Mouse (Mus musculus) myocyte (in vitro differentiated cells): ENCODE measurements at regions not wholly inside any gene's neighbourhood (a gene's known extent, or its start where the extent isn't known, plus 50 kb on each side); places are given as distances from the start of the nearest gene placed in this dataset.

ENCODE experiments used
- H3K27me3 ChIP-seq: one replicate; pipeline ENCODE4 v1.6.1; 2011; ENCODE audit not compliant: control insufficient read depth, insufficient read depth, insufficient read length
- H3K36me3 ChIP-seq: one replicate; pipeline ENCODE4 v1.6.1; 2011; ENCODE audit not compliant: control insufficient read depth, insufficient read depth
- H3K4me2 ChIP-seq: one replicate; pipeline ENCODE4 v1.6.1; 2011; ENCODE audit warnings: low read depth, control low read depth
- H3K4me3 ChIP-seq: one replicate; pipeline ENCODE4 v1.5.1; 2011; ENCODE audit warnings: mild to moderate bottlenecking, control low read depth, moderate library complexity
- H3K79me2 ChIP-seq: one replicate; pipeline ENCODE4 v1.6.1; 2011; ENCODE audit not compliant: control insufficient read depth, insufficient read depth
- H3ac ChIP-seq: one replicate; pipeline ENCODE4 v1.6.1; 2011; ENCODE audit not compliant: control insufficient read depth, insufficient read length
- CEBPB ChIP-seq: IDR thresholded peaks from 2 replicates; pipeline ENCODE4 v1.6.1; 2011; ENCODE audit warnings: mild to moderate bottlenecking, moderate library complexity; ENCODE audit not compliant: poor library complexity, insufficient read depth, severe bottlenecking
- E2F4 ChIP-seq: IDR thresholded peaks from one replicate; pipeline ENCODE4 v1.6.1; 2011; ENCODE audit warnings: mild to moderate bottlenecking, control low read depth, moderate library complexity; ENCODE audit not compliant: insufficient read depth
- MAX ChIP-seq: IDR thresholded peaks from one replicate; pipeline ENCODE4 v1.6.1; 2011; ENCODE audit warnings: low read depth, mild to moderate bottlenecking, control low read depth
- MYOD1 ChIP-seq, 3 experiments: IDR thresholded peaks; one replicate each; pipeline ENCODE4 v1.6.1; 2011; ENCODE audit warnings: control low read depth in 2 of 3, low read depth in 2 of 3, mild to moderate bottlenecking in 2 of 3, moderate library complexity in 1 of 3; ENCODE audit not compliant: insufficient read length in 2 of 3, control insufficient read depth in 1 of 3
- MYOG ChIP-seq, 3 experiments: IDR thresholded peaks; one replicate each; pipeline ENCODE4 v1.6.1; 2011; ENCODE audit warnings: control low read depth in 2 of 3, low read depth in 2 of 3, mild to moderate bottlenecking in 2 of 3; ENCODE audit not compliant: insufficient read length in 2 of 3, control insufficient read depth in 1 of 3, insufficient read depth in 1 of 3
- POLR2A ChIP-seq: IDR thresholded peaks from one replicate; pipeline ENCODE4 v1.6.1; 2011; ENCODE audit warnings: low read depth, mild to moderate bottlenecking, control low read depth, moderate library complexity; ENCODE audit not compliant: insufficient read length
- POLR2AphosphoS2 ChIP-seq: IDR thresholded peaks from one replicate; pipeline ENCODE4 v1.6.1; 2011; ENCODE audit warnings: low read depth, control low read depth; ENCODE audit not compliant: insufficient read length
- REST ChIP-seq: IDR thresholded peaks from one replicate; pipeline ENCODE4 v1.6.1; 2011; ENCODE audit warnings: mild to moderate bottlenecking, control low read depth, moderate library complexity; ENCODE audit not compliant: insufficient read depth, insufficient read length
- SRF ChIP-seq: IDR thresholded peaks from one replicate; pipeline ENCODE4 v1.6.1; 2011; ENCODE audit warnings: low read depth; ENCODE audit not compliant: control insufficient read depth, insufficient read length
- TCF12 ChIP-seq: IDR thresholded peaks from one replicate; pipeline ENCODE4 v1.6.1; 2011; ENCODE audit warnings: mild to moderate bottlenecking, control low read depth; ENCODE audit not compliant: poor library complexity, insufficient read depth, severe bottlenecking
- TCF3 ChIP-seq: IDR thresholded peaks from one replicate; pipeline ENCODE4 v1.6.1; 2011; ENCODE audit warnings: low read depth, control low read depth; ENCODE audit not compliant: insufficient read length
- USF1 ChIP-seq: IDR thresholded peaks from one replicate; pipeline ENCODE4 v1.6.1; 2011; ENCODE audit warnings: low read depth, mild to moderate bottlenecking, control low read depth, moderate library complexity

GRCm38 (mm10) chr10:109378846-109379245, 368.1 kb upstream of the Syt1 start:
- Histone ChIP-seq H3K4me3 (no peak overlapping the region), H3ac (no peak overlapping the region), H3K36me3 (no peaks in the 10 kb centered on the region), H3K27me3 (no peaks in the 10 kb centered on the region), H3K4me2 (no peak overlapping the region), H3K79me2 (no peaks in the 10 kb centered on the region)
- TF ChIP-seq MYOG (IDR thresholded peaks at IDR 0.05; ENCODE audit: control insufficient read depth in 1 of 3, insufficient read depth in 1 of 3, insufficient read length in 2 of 3, low read depth in 2 of 3) (no peak), REST (no peak), USF1 (no peak), CEBPB (no peak), MYOD1 (IDR thresholded peaks at IDR 0.05; ENCODE audit: control insufficient read depth in 1 of 3, insufficient read length in 2 of 3, low read depth in 2 of 3) (no peak), E2F4 (no peak), TCF3 (no peak), POLR2AphosphoS2 (no peak), SRF (no peak), POLR2A (no peak), TCF12 (no peak), MAX (no peak)

GRCm38 (mm10) chr10:109360161-109360560, 349.4 kb upstream of the Syt1 start:
- no peaks in the 10 kb centered on the region for H3K36me3 ChIP-seq
- H3K79me2 ChIP-seq = no peaks in the 10 kb centered on the region
- no peaks in the 10 kb centered on the region for H3K27me3 ChIP-seq
- no peak overlapping the region for H3K4me3 ChIP-seq
- no peak overlapping the region for H3ac ChIP-seq
- no peak overlapping the region for H3K4me2 ChIP-seq
- no peak for TF ChIP-seq CEBPB
- TF ChIP-seq REST = no peak
- TF ChIP-seq MYOD1 (IDR thresholded peaks at IDR 0.05; ENCODE audit: control insufficient read depth in 1 of 3, insufficient read length in 2 of 3, low read depth in 2 of 3) = no peak
- TF ChIP-seq SRF = no peak
- no peak for TF ChIP-seq MYOG (IDR thresholded peaks at IDR 0.05; ENCODE audit: control insufficient read depth in 1 of 3, insufficient read depth in 1 of 3, insufficient read length in 2 of 3, low read depth in 2 of 3)
- no peak for TF ChIP-seq TCF12
- TF ChIP-seq POLR2A = no peak
- TF ChIP-seq E2F4 = no peak
- TF ChIP-seq USF1 = no peak
- TF ChIP-seq POLR2AphosphoS2 = no peak

- Histone ChIP-seq H3K36me3 (no peaks in the 10 kb centered on the region), H3K4me2 (no peak overlapping the region), H3K27me3 (no peaks in the 10 kb centered on the region), H3K79me2 (no peaks in the 10 kb centered on the region), H3ac (no peak overlapping the region), H3K4me3 (no peak overlapping the region)
- TF ChIP-seq USF1 (no peak), MYOG (IDR thresholded peaks at IDR 0.05; ENCODE audit: control insufficient read depth in 1 of 3, insufficient read depth in 1 of 3, insufficient read length in 2 of 3, low read depth in 2 of 3) (no peak), POLR2A (no peak), MAX (no peak), MYOD1 (IDR thresholded peaks at IDR 0.05; ENCODE audit: control insufficient read depth in 1 of 3, insufficient read length in 2 of 3, low read depth in 2 of 3) (no peak), TCF3 (no peak), POLR2AphosphoS2 (no peak), TCF12 (no peak), CEBPB (no peak), E2F4 (no peak), REST (no peak)
These were observed 348.0 kb upstream of the Syt1 start for GRCm38 (mm10) chr10:109358812-109359211.

- Histone ChIP-seq H3K79me2 (no peaks in the 10 kb centered on the region), H3K27me3 (no peaks in the 10 kb centered on the region), H3K36me3 (no peaks in the 10 kb centered on the region), H3K4me2 (no peak overlapping the region), H3ac (no peak overlapping the region), H3K4me3 (no peak overlapping the region)
- TF ChIP-seq POLR2AphosphoS2 = no peak
These were observed 322.1 kb upstream of the Syt1 start for GRCm38 (mm10) chr10:109332846-109333386.

- no peak overlapping the region for H3K4me2 ChIP-seq
- no peak overlapping the region for H3ac ChIP-seq
- no peaks in the 10 kb centered on the region for H3K79me2 ChIP-seq
- no peak overlapping the region for H3K4me3 ChIP-seq
- H3K36me3 ChIP-seq = no peaks in the 10 kb centered on the region
- TF ChIP-seq MYOD1 (IDR thresholded peaks at IDR 0.05; ENCODE audit: control insufficient read depth in 1 of 3, insufficient read length in 2 of 3, low read depth in 2 of 3) = no peak
- TF ChIP-seq USF1 = no peak
- no peak for TF ChIP-seq E2F4
- no peak for TF ChIP-seq POLR2A
- TF ChIP-seq CEBPB = no peak
- TF ChIP-seq TCF3 = no peak
- no peak for TF ChIP-seq TCF12
- TF ChIP-seq POLR2AphosphoS2 = no peak
- no peak for TF ChIP-seq SRF
- TF ChIP-seq MAX = no peak
- no peak for TF ChIP-seq REST
- no peak for TF ChIP-seq MYOG (IDR thresholded peaks at IDR 0.05; ENCODE audit: control insufficient read depth in 1 of 3, insufficient read depth in 1 of 3, insufficient read length in 2 of 3, low read depth in 2 of 3)
- H3K27me3 ChIP-seq = no peaks in the 10 kb centered on the region
These were observed 298.5 kb upstream of the Syt1 start for GRCm38 (mm10) chr10:109309286-109309685.
